Mouse (Mus musculus): Measurements from ENCODE around the gene Apbb2. TPM values are rescaled to one million over a fixed set of nuclear protein-coding genes. Genes with fewer than 3 reads are reported as not detected.
A peak's percentile ranks its signal among the peaks of the same experiment; 100 is the strongest.

Apbb2 gene
- polyA plus RNA-seq, 1 experiment from 2014 or later: 38.5 TPM

GRCm38 (mm10) chr5:66391771-66392170 lies 226.8 kb downstream of the Apbb2 start:
- H3K36me3 ChIP-seq (ENCODE audit: control insufficient read depth, insufficient read depth, low read length): no peaks in the 10 kb centered on the region
- no peak overlapping the region for H3K4me3 ChIP-seq (ENCODE audit: low read depth, low read length)
- H3K9ac ChIP-seq (ENCODE audit: low read length): no peak overlapping the region
- H3K27me3 ChIP-seq (ENCODE audit: control insufficient read depth, insufficient read depth, low read length): no peaks in the 10 kb centered on the region
- no peak for DNase-seq (ENCODE audit: low spot score)
- no peak overlapping the region for H3K4me2 ChIP-seq (ENCODE audit: low read depth, severe bottlenecking)
- H3K27ac ChIP-seq (replicated peaks; ENCODE audit: low read depth, low read length): no peak overlapping the region
- no peak for ATAC-seq (ENCODE audit: insufficient number of reproducible peaks, low FRiP score, low TSS enrichment, low read depth)
- H3K9me3 ChIP-seq (ENCODE audit: control insufficient read depth, low read length): no peaks in the 10 kb centered on the region
- 0 out of 2 replicates have a peak, but pooled peaks cover 3% of the 10 kb centered on the region for H3K4me1 ChIP-seq (ENCODE audit: control insufficient read depth, insufficient read depth, low read length)
- 81% methylated on average over 11 of the region's 11 CpGs for WGBS

- ATAC-seq (ENCODE audit: insufficient number of reproducible peaks, low FRiP score, low TSS enrichment, low read depth) (no peak), DNase-seq (ENCODE audit: low spot score) (no peak)
- no peak overlapping the region for H3K9ac ChIP-seq (ENCODE audit: low read length)
- H3K4me3 ChIP-seq (ENCODE audit: low read depth, low read length): no peak overlapping the region
- H3K4me2 ChIP-seq (ENCODE audit: low read depth, severe bottlenecking): no peak overlapping the region
- no peaks in the 10 kb centered on the region for H3K36me3 ChIP-seq (ENCODE audit: control insufficient read depth, insufficient read depth, low read length)
- no peaks in the 10 kb centered on the region for H3K9me3 ChIP-seq (ENCODE audit: control insufficient read depth, low read length)
- no peaks in the 10 kb centered on the region for H3K27me3 ChIP-seq (ENCODE audit: control insufficient read depth, insufficient read depth, low read length)
- H3K27ac ChIP-seq (replicated peaks; ENCODE audit: low read depth, low read length): no peak overlapping the region
- 0 out of 2 replicates have a peak, but pooled peaks cover 3% of the 10 kb centered on the region for H3K4me1 ChIP-seq (ENCODE audit: control insufficient read depth, insufficient read depth, low read length)
- WGBS: 75% methylated on average over 5 of the region's 5 CpGs
Measured at GRCm38 (mm10) chr5:66391299-66391698, 227.3 kb downstream of the Apbb2 start.

- Histone ChIP-seq H3K9ac (ENCODE audit: low read length) (no peak overlapping the region), H3K4me1 (ENCODE audit: control insufficient read depth, insufficient read depth, low read length) (0 out of 2 replicates have a peak, but pooled peaks cover 3% of the 10 kb centered on the region), H3K4me3 (ENCODE audit: low read depth, low read length) (no peak overlapping the region), H3K27me3 (ENCODE audit: control insufficient read depth, insufficient read depth, low read length) (no peaks in the 10 kb centered on the region), H3K27ac (replicated peaks; ENCODE audit: low read depth, low read length) (no peak overlapping the region), H3K36me3 (ENCODE audit: control insufficient read depth, insufficient read depth, low read length) (no peaks in the 10 kb centered on the region), H3K4me2 (ENCODE audit: low read depth, severe bottlenecking) (no peak overlapping the region), H3K9me3 (ENCODE audit: control insufficient read depth, low read length) (no peaks in the 10 kb centered on the region)
- DNase-seq (ENCODE audit: low spot score) (no peak), ATAC-seq (ENCODE audit: insufficient number of reproducible peaks, low FRiP score, low TSS enrichment, low read depth) (no peak)
- 87% methylated on average over 6 of the region's 6 CpGs for WGBS
Measured at GRCm38 (mm10) chr5:66390567-66390966, 228.0 kb downstream of the Apbb2 start.

GRCm38 (mm10) chr5:66387481-66387880 lies 231.1 kb downstream of the Apbb2 start:
- no peak for DNase-seq (ENCODE audit: low spot score)

GRCm38 (mm10) chr5:66385636-66386035 lies 232.9 kb downstream of the Apbb2 start:
- WGBS: 52% methylated on average over 3 of the region's 3 CpGs
- H3K9me3 ChIP-seq (ENCODE audit: control insufficient read depth, low read length): no peaks in the 10 kb centered on the region
- H3K27me3 ChIP-seq (ENCODE audit: control insufficient read depth, insufficient read depth, low read length): no peaks in the 10 kb centered on the region
- no peak overlapping the region for H3K4me2 ChIP-seq (ENCODE audit: low read depth, severe bottlenecking)
- H3K36me3 ChIP-seq (ENCODE audit: control insufficient read depth, insufficient read depth, low read length): no peaks in the 10 kb centered on the region
- 0 out of 2 replicates have a peak, but pooled peaks cover 3% of the 10 kb centered on the region for H3K4me1 ChIP-seq (ENCODE audit: control insufficient read depth, insufficient read depth, low read length)
- no peak overlapping the region for H3K4me3 ChIP-seq (ENCODE audit: low read depth, low read length)
- no peak overlapping the region for H3K27ac ChIP-seq (replicated peaks; ENCODE audit: low read depth, low read length)
- DNase-seq (ENCODE audit: low spot score) (peak; percentile 66), ATAC-seq (ENCODE audit: insufficient number of reproducible peaks, low FRiP score, low TSS enrichment, low read depth) (no peak)
- H3K9ac ChIP-seq (ENCODE audit: low read length): no peak overlapping the region

More at GRCm38 (mm10) chr5:66387481-66387880, 231.1 kb downstream of the Apbb2 start:
- no peaks in the 10 kb centered on the region for H3K9me3 ChIP-seq (ENCODE audit: control insufficient read depth, low read length)
- H3K4me2 ChIP-seq (ENCODE audit: low read depth, severe bottlenecking): no peak overlapping the region
- H3K27ac ChIP-seq (replicated peaks; ENCODE audit: low read depth, low read length): no peak overlapping the region
- H3K36me3 ChIP-seq (ENCODE audit: control insufficient read depth, insufficient read depth, low read length): no peaks in the 10 kb centered on the region
- H3K9ac ChIP-seq (ENCODE audit: low read length): no peak overlapping the region
- 76% methylated on average over 8 of the region's 8 CpGs for WGBS
- H3K27me3 ChIP-seq (ENCODE audit: control insufficient read depth, insufficient read depth, low read length): no peaks in the 10 kb centered on the region
- no peak for ATAC-seq (ENCODE audit: insufficient number of reproducible peaks, low FRiP score, low TSS enrichment, low read depth)
- H3K4me1 ChIP-seq (ENCODE audit: control insufficient read depth, insufficient read depth, low read length): 0 out of 2 replicates have a peak, but pooled peaks cover 3% of the 10 kb centered on the region
- H3K4me3 ChIP-seq (ENCODE audit: low read depth, low read length): no peak overlapping the region

GRCm38 (mm10) chr5:66384806-66385446 lies 233.7 kb downstream of the Apbb2 start:
- no peaks in the 10 kb centered on the region for H3K27me3 ChIP-seq (ENCODE audit: control insufficient read depth, insufficient read depth, low read length)
- H3K4me1 ChIP-seq (ENCODE audit: control insufficient read depth, insufficient read depth, low read length): 0 out of 2 replicates have a peak, but pooled peaks cover 3% of the 10 kb centered on the region
- no peaks in the 10 kb centered on the region for H3K9me3 ChIP-seq (ENCODE audit: control insufficient read depth, low read length)
- H3K27ac ChIP-seq (replicated peaks; ENCODE audit: low read depth, low read length): no peak overlapping the region
- ATAC-seq (ENCODE audit: insufficient number of reproducible peaks, low FRiP score, low TSS enrichment, low read depth) (no peak), DNase-seq (ENCODE audit: low spot score) (no peak)
- H3K9ac ChIP-seq (ENCODE audit: low read length): no peak overlapping the region
- H3K4me2 ChIP-seq (ENCODE audit: low read depth, severe bottlenecking): no peak overlapping the region
- no peaks in the 10 kb centered on the region for H3K36me3 ChIP-seq (ENCODE audit: control insufficient read depth, insufficient read depth, low read length)
- WGBS: 90% methylated on average over 6 of the region's 6 CpGs
- H3K4me3 ChIP-seq (ENCODE audit: low read depth, low read length): no peak overlapping the region

GRCm38 (mm10) chr5:66384114-66384513 lies 234.5 kb downstream of the Apbb2 start:
- DNase-seq (ENCODE audit: low spot score) (no peak), ATAC-seq (ENCODE audit: insufficient number of reproducible peaks, low FRiP score, low TSS enrichment, low read depth) (peak; percentile 32; the same call in 1 of the 2 replicates)
- H3K9ac ChIP-seq (ENCODE audit: low read length): no peak overlapping the region
- no peak overlapping the region for H3K4me2 ChIP-seq (ENCODE audit: low read depth, severe bottlenecking)
- no peaks in the 10 kb centered on the region for H3K9me3 ChIP-seq (ENCODE audit: control insufficient read depth, low read length)
- peaks cover 3% of the 10 kb centered on the region; the same call in 1 of the 2 replicates for H3K4me1 ChIP-seq (ENCODE audit: control insufficient read depth, insufficient read depth, low read length)
- no peaks in the 10 kb centered on the region for H3K27me3 ChIP-seq (ENCODE audit: control insufficient read depth, insufficient read depth, low read length)
- WGBS: 85% methylated on average over 5 of the region's 5 CpGs
- no peak overlapping the region for H3K4me3 ChIP-seq (ENCODE audit: low read depth, low read length)
- no peaks in the 10 kb centered on the region for H3K36me3 ChIP-seq (ENCODE audit: control insufficient read depth, insufficient read depth, low read length)
- no peak overlapping the region for H3K27ac ChIP-seq (replicated peaks; ENCODE audit: low read depth, low read length)

GRCm38 (mm10) chr5:66382111-66382510 lies 236.5 kb downstream of the Apbb2 start:
- DNase-seq (ENCODE audit: low spot score) (no peak), ATAC-seq (ENCODE audit: insufficient number of reproducible peaks, low FRiP score, low TSS enrichment, low read depth) (no peak)
- Histone ChIP-seq H3K4me1 (ENCODE audit: control insufficient read depth, insufficient read depth, low read length) (peaks cover 11% of the 10 kb centered on the region), H3K9me3 (ENCODE audit: control insufficient read depth, low read length) (no peaks in the 10 kb centered on the region), H3K27ac (replicated peaks; ENCODE audit: low read depth, low read length) (no peak overlapping the region), H3K4me2 (ENCODE audit: low read depth, severe bottlenecking) (no peak overlapping the region), H3K36me3 (ENCODE audit: control insufficient read depth, insufficient read depth, low read length) (no peaks in the 10 kb centered on the region), H3K9ac (ENCODE audit: low read length) (no peak overlapping the region), H3K4me3 (ENCODE audit: low read depth, low read length) (no peak overlapping the region), H3K27me3 (ENCODE audit: control insufficient read depth, insufficient read depth, low read length) (no peaks in the 10 kb centered on the region)
- 68% methylated on average over 1 of the region's 1 CpGs for WGBS
